Mouse (Mus musculus): ENCODE results near the gene Mgl2. TPM values are rescaled to one million over a fixed set of nuclear protein-coding genes. Genes with fewer than 3 reads are reported as not detected.

Gene Mgl2
- polyA plus RNA-seq, 1 experiment from 2014 or later: 0.76 TPM

GRCm38 (mm10) chr11:70178311-70178710 lies 48.2 kb downstream of the Mgl2 start:
- H3K9me3 ChIP-seq (ENCODE audit: control insufficient read depth, low read length): no peaks in the 10 kb centered on the region
- H3K4me2 ChIP-seq (ENCODE audit: low read length): no peak overlapping the region
- H3K27ac ChIP-seq (ENCODE audit: low read length): no peak overlapping the region
- no peaks in the 10 kb centered on the region for H3K36me3 ChIP-seq (ENCODE audit: control insufficient read depth, insufficient read depth)
- no peak overlapping the region for H3K9ac ChIP-seq (replicated peaks; ENCODE audit: low read depth, low read length)
- no peak for ATAC-seq
- no peak overlapping the region for H3K4me3 ChIP-seq (replicated peaks; ENCODE audit: low read length)
- 85% methylated on average over 11 of the region's 11 CpGs for WGBS
- H3K4me1 ChIP-seq (replicated peaks; ENCODE audit: control insufficient read depth, insufficient read depth, low read length): no peaks in the 10 kb centered on the region
- no peaks in the 10 kb centered on the region for H3K27me3 ChIP-seq (replicated peaks; ENCODE audit: control insufficient read depth, insufficient read depth, low read length)

GRCm38 (mm10) chr11:70178756-70179155 lies 48.6 kb downstream of the Mgl2 start:
- H3K4me3 ChIP-seq (replicated peaks; ENCODE audit: low read length): no peak overlapping the region
- no peak overlapping the region for H3K27ac ChIP-seq (ENCODE audit: low read length)
- no peaks in the 10 kb centered on the region for H3K9me3 ChIP-seq (ENCODE audit: control insufficient read depth, low read length)
- no peak for ATAC-seq
- no peaks in the 10 kb centered on the region for H3K36me3 ChIP-seq (ENCODE audit: control insufficient read depth, insufficient read depth)
- no peak overlapping the region for H3K9ac ChIP-seq (replicated peaks; ENCODE audit: low read depth, low read length)
- H3K4me1 ChIP-seq (replicated peaks; ENCODE audit: control insufficient read depth, insufficient read depth, low read length): no peaks in the 10 kb centered on the region
- no peak overlapping the region for H3K4me2 ChIP-seq (ENCODE audit: low read length)
- no peaks in the 10 kb centered on the region for H3K27me3 ChIP-seq (replicated peaks; ENCODE audit: control insufficient read depth, insufficient read depth, low read length)
- 80% methylated on average over 11 of the region's 11 CpGs for WGBS

DNA sequence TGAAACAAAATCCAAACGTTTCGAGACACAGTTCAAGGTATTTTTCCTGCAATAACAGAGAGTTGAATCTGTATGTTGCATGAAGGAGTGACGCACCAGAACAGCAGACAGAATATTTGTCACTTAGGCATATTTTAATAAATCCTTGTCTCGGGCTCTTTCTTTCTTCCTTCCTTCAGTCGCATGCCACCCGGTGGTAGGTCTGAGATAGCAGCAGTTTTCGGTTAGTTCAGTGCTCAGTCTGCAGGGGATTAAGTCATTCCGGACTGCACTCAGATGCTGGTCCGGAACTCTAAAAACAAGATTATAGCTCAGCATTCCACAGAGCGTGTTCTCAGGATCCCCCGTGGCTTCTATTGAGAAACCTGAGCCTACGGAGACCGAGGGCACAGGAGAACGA lies 49.3 kb downstream of the Mgl2 start:
- Histone ChIP-seq H3K9ac (replicated peaks; ENCODE audit: low read depth, low read length) (no peak overlapping the region), H3K4me2 (ENCODE audit: low read length) (no peak overlapping the region), H3K4me3 (replicated peaks; ENCODE audit: low read length) (no peak overlapping the region), H3K27me3 (replicated peaks; ENCODE audit: control insufficient read depth, insufficient read depth, low read length) (no peaks in the 10 kb centered on the region), H3K4me1 (replicated peaks; ENCODE audit: control insufficient read depth, insufficient read depth, low read length) (no peaks in the 10 kb centered on the region), H3K36me3 (ENCODE audit: control insufficient read depth, insufficient read depth) (no peaks in the 10 kb centered on the region), H3K9me3 (ENCODE audit: control insufficient read depth, low read length) (no peaks in the 10 kb centered on the region), H3K27ac (ENCODE audit: low read length) (no peak overlapping the region)
- WGBS: 31% methylated on average over 14 of the region's 14 CpGs
- ATAC-seq: no peak

GRCm38 (mm10) chr11:70180496-70180895 lies 50.4 kb downstream of the Mgl2 start:
- ATAC-seq: no peak
- no peaks in the 10 kb centered on the region for H3K9me3 ChIP-seq (ENCODE audit: control insufficient read depth, low read length)
- WGBS: 89% methylated on average over 4 of the region's 4 CpGs
- no peak overlapping the region for H3K9ac ChIP-seq (replicated peaks; ENCODE audit: low read depth, low read length)
- H3K36me3 ChIP-seq (ENCODE audit: control insufficient read depth, insufficient read depth): no peaks in the 10 kb centered on the region
- H3K4me3 ChIP-seq (replicated peaks; ENCODE audit: low read length): no peak overlapping the region
- no peaks in the 10 kb centered on the region for H3K27me3 ChIP-seq (replicated peaks; ENCODE audit: control insufficient read depth, insufficient read depth, low read length)
- no peaks in the 10 kb centered on the region for H3K4me1 ChIP-seq (replicated peaks; ENCODE audit: control insufficient read depth, insufficient read depth, low read length)
- H3K4me2 ChIP-seq (ENCODE audit: low read length): no peak overlapping the region
- no peak overlapping the region for H3K27ac ChIP-seq (ENCODE audit: low read length)

GRCm38 (mm10) chr11:70185120-70185519 lies 55.0 kb downstream of the Mgl2 start:
- Histone ChIP-seq H3K27me3 (replicated peaks; ENCODE audit: control insufficient read depth, insufficient read depth, low read length) (no peaks in the 10 kb centered on the region), H3K36me3 (ENCODE audit: control insufficient read depth, insufficient read depth) (no peaks in the 10 kb centered on the region), H3K27ac (ENCODE audit: low read length) (no peak overlapping the region), H3K4me1 (replicated peaks; ENCODE audit: control insufficient read depth, insufficient read depth, low read length) (no peaks in the 10 kb centered on the region), H3K9ac (replicated peaks; ENCODE audit: low read depth, low read length) (no peak overlapping the region), H3K4me2 (ENCODE audit: low read length) (no peak overlapping the region), H3K9me3 (ENCODE audit: control insufficient read depth, low read length) (no peaks in the 10 kb centered on the region), H3K4me3 (replicated peaks; ENCODE audit: low read length) (no peak overlapping the region)
- 85% methylated on average over 7 of the region's 7 CpGs for WGBS
- no peak for ATAC-seq

Other genes starting within 250 kb of the Mgl2 start
- 1.3 and 1.9 TPM in 2 replicates for gene Kctd11, start 248.9 kb upstream of the Mgl2 start, polyA plus RNA-seq (2015; fragmentation: Nextera tagmentation; extraction: Ambion mirVana)
- 0.48 and 0.49 TPM in 2 replicates for gene Acap1, start 234.8 kb upstream of the Mgl2 start, polyA plus RNA-seq (2015; fragmentation: Nextera tagmentation; extraction: Ambion mirVana)
- 16.4 and 18.5 TPM in 2 replicates for gene 2810408A11Rik, start 229.3 kb upstream of the Mgl2 start, polyA plus RNA-seq (2015; fragmentation: Nextera tagmentation; extraction: Ambion mirVana)
- gene Neurl4, start 229.3 kb upstream of the Mgl2 start, polyA plus RNA-seq (2015; fragmentation: Nextera tagmentation; extraction: Ambion mirVana): 19.0 and 21.5 TPM in 2 replicates
- 81.2 and 91.8 TPM in 2 replicates for gene Gps2, start 216.4 kb upstream of the Mgl2 start, polyA plus RNA-seq (2015; fragmentation: Nextera tagmentation; extraction: Ambion mirVana)
- gene Eif5a, start 208.4 kb upstream of the Mgl2 start, polyA plus RNA-seq (2015; fragmentation: Nextera tagmentation; extraction: Ambion mirVana): 1,142 and 1,181 TPM in 2 replicates
- gene Ybx2, start 194.5 kb upstream of the Mgl2 start, polyA plus RNA-seq (2015; fragmentation: Nextera tagmentation; extraction: Ambion mirVana): 3.3 and 3.4 TPM in 2 replicates
- gene Slc2a4, start 182.1 kb upstream of the Mgl2 start, polyA plus RNA-seq (2015; fragmentation: Nextera tagmentation; extraction: Ambion mirVana): 6.6 and 6.7 TPM in 2 replicates
- gene Cldn7, start 165.6 kb upstream of the Mgl2 start, polyA plus RNA-seq (2015; fragmentation: Nextera tagmentation; extraction: Ambion mirVana): 0.84 TPM in 1 of 2 replicates, not detected in the other
- 19.0 and 24.6 TPM in 2 replicates for gene Ctdnep1, start 149.2 kb upstream of the Mgl2 start, polyA plus RNA-seq (2015; fragmentation: Nextera tagmentation; extraction: Ambion mirVana)
- gene Elp5, start 147.8 kb upstream of the Mgl2 start, polyA plus RNA-seq (2015; fragmentation: Nextera tagmentation; extraction: Ambion mirVana): 166 and 167 TPM in 2 replicates
- gene Gabarap, start 139.2 kb upstream of the Mgl2 start, polyA plus RNA-seq (2015; fragmentation: Nextera tagmentation; extraction: Ambion mirVana): 563 and 565 TPM in 2 replicates
- gene Phf23, start 134.6 kb upstream of the Mgl2 start, polyA plus RNA-seq (2015; fragmentation: Nextera tagmentation; extraction: Ambion mirVana): 63.7 and 66.8 TPM in 2 replicates
- gene Dvl2, start 129.7 kb upstream of the Mgl2 start, polyA plus RNA-seq (2015; fragmentation: Nextera tagmentation; extraction: Ambion mirVana): 34.6 and 34.7 TPM in 2 replicates
- gene Acadvl, start 114.9 kb upstream of the Mgl2 start, polyA plus RNA-seq (2015; fragmentation: Nextera tagmentation; extraction: Ambion mirVana): 60.2 and 60.6 TPM in 2 replicates
- gene Dlg4, start 113.4 kb upstream of the Mgl2 start, polyA plus RNA-seq (2015; fragmentation: Nextera tagmentation; extraction: Ambion mirVana): 25.6 and 32.7 TPM in 2 replicates
- 1.5 and 2.0 TPM in 2 replicates for gene Asgr1, start 76.2 kb upstream of the Mgl2 start, polyA plus RNA-seq (2015; fragmentation: Nextera tagmentation; extraction: Ambion mirVana)
- not detected in 2 replicates for gene Asgr2, start 37.7 kb upstream of the Mgl2 start, polyA plus RNA-seq (2015; fragmentation: Nextera tagmentation; extraction: Ambion mirVana)
- 0.68 and 0.80 TPM in 2 replicates for gene Clec10a, start 25.9 kb downstream of the Mgl2 start, polyA plus RNA-seq (2015; fragmentation: Nextera tagmentation; extraction: Ambion mirVana)
- 3.1 and 4.8 TPM in 2 replicates for gene Slc16a11, start 82.4 kb downstream of the Mgl2 start, polyA plus RNA-seq (2015; fragmentation: Nextera tagmentation; extraction: Ambion mirVana)
- gene Slc16a13, start 90.7 kb downstream of the Mgl2 start, polyA plus RNA-seq (2015; fragmentation: Nextera tagmentation; extraction: Ambion mirVana): 13.2 and 14.8 TPM in 2 replicates
- 6.9 and 8.1 TPM in 2 replicates for gene Bcl6b, start 99.5 kb downstream of the Mgl2 start, polyA plus RNA-seq (2015; fragmentation: Nextera tagmentation; extraction: Ambion mirVana)
- 174 and 180 TPM in 2 replicates for gene 0610010K14Rik, start 107.6 kb downstream of the Mgl2 start, polyA plus RNA-seq (2015; fragmentation: Nextera tagmentation; extraction: Ambion mirVana)
- 13.2 and 14.6 TPM in 2 replicates for gene Gm21988, start 109.5 kb downstream of the Mgl2 start, polyA plus RNA-seq (2015; fragmentation: Nextera tagmentation; extraction: Ambion mirVana)
- 287 and 291 TPM in 2 replicates for gene Rnasek, start 109.5 kb downstream of the Mgl2 start, polyA plus RNA-seq (2015; fragmentation: Nextera tagmentation; extraction: Ambion mirVana)
- 0.42 and 0.82 TPM in 2 replicates for gene Alox12, start 125.0 kb downstream of the Mgl2 start, polyA plus RNA-seq (2015; fragmentation: Nextera tagmentation; extraction: Ambion mirVana)
- not detected in 2 replicates for gene Alox12e, start 192.3 kb downstream of the Mgl2 start, polyA plus RNA-seq (2015; fragmentation: Nextera tagmentation; extraction: Ambion mirVana)
- not detected in 2 replicates for gene Alox15, start 221.7 kb downstream of the Mgl2 start, polyA plus RNA-seq (2015; fragmentation: Nextera tagmentation; extraction: Ambion mirVana)

Data from forebrain, embryonic 16.5 days (tissue).